Mouse (Mus musculus): Measurements from ENCODE around the gene Cfap45. TPM values are rescaled to one million over a fixed set of nuclear protein-coding genes. Genes with fewer than 3 reads are reported as not detected.

Gene Cfap45
- total RNA-seq (2021): under 1 TPM; 0.14 to 0.92 TPM

DNA sequence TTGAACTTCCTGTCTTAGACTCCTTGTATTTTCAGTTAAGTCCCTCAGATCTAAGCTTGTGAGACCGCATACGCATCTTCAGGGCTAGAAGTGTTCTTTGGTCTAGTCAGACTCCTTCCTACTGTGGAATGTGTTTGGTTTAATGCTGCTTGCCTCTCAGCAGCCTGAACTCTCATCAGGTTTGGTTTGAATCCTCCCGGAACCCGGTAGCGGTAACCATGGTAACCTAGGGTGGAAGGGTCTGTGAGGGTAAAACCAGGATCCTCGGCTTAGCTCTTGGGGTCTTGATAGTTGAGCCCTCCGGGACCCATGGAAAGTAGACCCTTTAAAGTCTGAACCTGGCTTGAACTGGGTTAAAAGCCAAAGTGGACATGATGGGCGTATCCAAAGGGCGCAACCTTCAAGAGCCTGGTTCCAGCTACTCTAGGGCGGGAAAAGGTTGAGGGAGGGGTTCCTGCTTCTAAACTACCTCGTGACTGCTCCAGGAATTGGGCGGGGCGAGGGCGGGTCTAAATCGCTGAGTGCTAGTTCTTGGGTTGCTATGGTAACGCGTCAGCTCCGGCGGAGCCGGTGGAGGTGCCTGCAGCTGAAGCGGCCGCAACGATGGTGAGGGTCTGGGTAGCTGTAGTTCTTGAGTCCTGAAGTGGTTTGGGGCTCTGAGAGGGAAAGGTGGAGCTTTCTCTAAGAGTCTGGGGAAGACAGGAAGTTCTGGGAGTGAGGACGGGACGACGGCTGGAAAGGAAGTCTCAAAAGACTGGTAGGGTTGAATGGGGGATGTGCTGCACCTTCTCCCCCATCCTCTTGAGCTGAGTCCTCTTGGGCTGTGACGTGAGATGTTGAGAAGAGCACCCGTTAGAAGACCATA lies at the start of gene Cfap45:
Gene Cfap45 (plus strand): TSS at position 226 of the 865 bp plus-strand sequence.
- intact Hi-C loops (cut with DNase I): no loop called here
- DNase-seq: peak; percentile 74 to 77

DNA sequence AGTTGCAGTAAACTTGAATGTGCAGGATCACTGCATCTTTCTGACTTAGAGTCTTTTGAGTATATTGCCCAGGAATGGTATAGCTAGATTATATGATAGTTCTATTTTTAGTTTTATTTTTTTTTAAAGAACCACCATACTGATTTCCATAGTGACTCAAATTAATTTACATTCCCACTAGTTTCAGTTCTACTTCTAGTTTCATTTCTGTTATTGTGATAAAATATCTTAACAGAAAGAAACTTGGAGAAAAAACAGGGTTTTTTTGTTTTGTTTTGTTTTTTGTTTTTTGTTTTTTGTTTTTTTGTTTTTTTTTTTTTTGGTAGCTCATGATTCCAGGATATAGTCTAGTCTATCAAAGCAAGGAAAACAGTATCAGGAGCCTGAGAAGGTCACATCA lies 47.7 kb upstream of the Cfap45 start:
- DNase-seq: no peak
- intact Hi-C loops (cut with DNase I): no loop called here

DNA sequence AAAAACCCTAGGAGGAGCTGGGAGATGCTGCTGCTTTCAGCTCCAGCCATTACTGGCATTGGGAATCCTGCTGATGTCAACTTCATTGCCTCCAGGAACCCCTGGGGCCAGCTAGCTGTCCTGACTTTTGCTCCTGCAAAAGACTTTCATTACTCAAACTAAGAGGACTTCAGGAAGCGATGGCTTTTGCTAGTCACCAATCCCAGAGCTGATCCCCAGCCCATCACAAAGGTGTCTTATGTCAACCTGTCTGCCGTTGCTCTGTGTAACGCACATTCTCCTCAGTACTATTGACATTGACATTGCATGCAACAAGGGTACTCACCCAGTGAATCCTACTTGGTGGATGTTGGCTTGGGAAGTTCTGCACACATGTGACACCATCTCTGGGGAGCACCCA lies 46.4 kb upstream of the Cfap45 start:
- intact Hi-C loops (cut with DNase I): no loop called here
- no peak for DNase-seq

DNA sequence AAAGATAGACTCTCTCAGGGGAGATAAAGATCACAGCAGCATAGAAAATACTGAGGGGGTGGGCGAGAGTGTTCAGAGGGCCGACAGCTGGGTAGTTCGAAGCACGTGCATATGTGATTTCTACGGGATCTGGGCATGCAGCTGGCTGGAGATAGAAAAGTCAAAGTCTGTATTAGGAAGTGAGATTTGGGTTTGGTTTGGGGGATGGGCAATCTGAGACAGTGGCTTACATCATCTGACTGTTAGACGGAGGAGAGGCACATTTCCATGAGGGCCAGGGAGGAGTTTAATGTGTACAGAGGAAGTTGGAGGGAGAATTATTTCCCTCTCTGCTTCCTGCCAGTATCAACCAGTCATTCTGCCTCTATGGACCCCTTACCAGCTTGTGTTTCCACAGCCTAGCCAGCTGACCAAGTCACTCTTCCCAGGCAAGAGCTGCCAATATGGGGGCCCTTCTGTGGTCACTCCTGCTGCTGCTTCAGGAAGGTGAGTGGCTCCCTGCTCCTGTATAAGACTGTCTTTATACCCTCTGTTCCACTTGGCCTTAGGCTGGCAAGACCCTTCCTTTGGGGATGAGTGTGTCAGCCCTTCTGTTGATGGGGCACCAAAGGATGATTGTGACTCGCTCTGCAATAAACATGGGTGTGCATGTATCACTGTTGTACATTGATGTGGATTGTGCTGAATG lies 45.4 kb upstream of the Cfap45 start, which contains the start of gene Slamf9:
Gene Slamf9 (plus strand): TSS at position 305 of the 688 bp plus-strand sequence.
- DNase-seq: no peak
- intact Hi-C loops (cut with DNase I): no loop called here

DNA sequence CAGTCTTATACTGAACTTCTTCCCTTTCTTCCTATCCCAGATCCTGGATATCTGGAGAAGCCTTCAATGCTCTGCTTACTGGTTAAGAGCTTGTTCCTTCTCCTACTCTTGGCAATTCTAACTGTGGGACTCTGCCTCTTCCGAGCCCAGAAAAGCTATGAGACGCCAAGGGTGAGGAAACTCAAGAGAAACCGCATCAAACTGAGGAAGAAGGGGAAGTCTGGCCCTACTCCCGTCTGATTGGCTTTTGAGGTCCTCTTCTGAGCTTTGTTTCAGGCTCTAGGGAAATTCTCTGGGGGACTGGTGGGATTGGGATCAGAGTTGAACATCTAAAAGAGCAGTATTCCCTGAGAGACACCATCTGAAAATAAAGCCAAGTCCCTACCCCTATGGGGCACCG lies 42.6 kb upstream of the Cfap45 start:
- no peak for DNase-seq
- intact Hi-C loops (cut with DNase I): no loop called here

DNA sequence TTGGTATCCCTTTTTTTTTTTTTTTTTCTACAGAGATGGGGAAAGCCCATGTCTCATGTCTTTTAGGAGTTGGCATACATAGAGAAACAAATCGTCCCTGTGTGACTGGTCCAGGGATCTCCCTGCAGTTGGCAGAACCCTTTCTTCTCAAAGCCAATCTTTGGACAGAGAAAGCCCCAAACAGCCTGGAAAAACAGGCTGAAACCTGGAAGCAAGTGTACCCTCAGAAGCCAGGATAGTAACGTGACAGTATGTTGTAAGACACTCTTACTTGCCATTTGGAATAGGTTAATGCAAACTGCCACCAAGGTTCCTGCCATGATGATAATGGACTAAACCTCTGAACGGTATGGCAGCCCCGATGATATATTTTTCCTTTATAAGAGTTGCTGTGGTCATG lies 40.2 kb upstream of the Cfap45 start:
- intact Hi-C loops (cut with DNase I): no loop called here

DNA sequence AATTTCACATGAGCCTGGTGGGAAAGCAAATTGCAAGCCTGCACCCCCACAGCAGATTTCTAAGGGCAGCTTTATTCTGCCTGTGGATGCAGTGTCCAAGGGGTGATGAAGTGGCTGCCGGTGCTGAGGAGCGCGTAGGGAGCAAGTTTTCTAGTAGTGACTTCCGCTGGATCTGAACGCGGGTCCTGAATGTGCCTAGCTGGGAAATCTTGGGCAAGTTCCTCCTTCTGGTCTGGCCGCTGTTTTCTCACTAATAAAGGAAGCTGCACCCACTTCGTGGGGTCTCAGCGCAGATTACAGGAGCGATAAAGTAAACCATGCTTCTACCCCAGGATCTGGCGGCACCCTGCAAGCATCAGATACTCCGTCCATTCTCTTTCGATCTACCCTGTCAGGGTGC lies 39.5 kb upstream of the Cfap45 start:
- DNase-seq: no peak
- intact Hi-C loops (cut with DNase I): no loop called here

More for the DNA sequence above, 40.2 kb upstream of the Cfap45 start:
- DNase-seq: no peak

DNA sequence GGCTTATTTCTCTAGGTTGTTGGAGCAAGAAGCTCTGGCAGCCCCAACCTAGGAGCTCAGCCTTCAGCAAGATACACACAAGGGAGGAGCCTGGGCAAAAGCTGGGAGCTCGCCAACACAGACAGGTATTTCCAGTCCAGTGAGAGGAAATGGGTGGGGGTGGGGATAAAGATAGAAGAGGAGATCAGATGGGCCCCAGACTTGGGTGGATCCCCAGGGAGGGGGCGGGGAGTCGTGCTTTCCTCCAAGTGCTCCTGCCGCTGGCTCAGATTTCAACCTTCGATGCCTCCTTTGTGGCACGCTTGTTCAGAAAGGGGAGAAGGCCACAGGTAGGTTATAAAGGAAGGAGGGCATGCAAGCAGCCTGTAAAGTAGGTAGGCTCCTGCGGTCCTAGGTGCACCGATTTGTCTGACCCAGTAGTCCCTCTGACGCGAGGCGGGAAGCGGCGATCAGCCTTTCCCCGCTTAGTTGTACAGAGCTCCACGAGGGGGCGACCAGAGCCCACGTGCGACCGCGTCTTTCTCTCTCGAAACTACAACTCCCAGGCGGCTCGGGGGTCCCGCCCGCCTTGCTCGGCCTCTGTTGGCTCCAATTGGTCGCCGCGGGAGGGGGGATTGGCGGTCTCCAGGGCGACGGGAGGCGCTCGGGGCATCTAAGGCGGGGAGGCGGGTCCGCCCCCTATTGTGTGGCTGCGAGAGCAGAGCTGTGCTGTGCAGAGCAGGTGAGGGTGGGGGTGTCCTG lies 38.9 kb upstream of the Cfap45 start, which contains the start of gene Igsf9:
Gene Igsf9 (plus strand): TSS at position 249 of the 741 bp plus-strand sequence.
- intact Hi-C loops (cut with DNase I): no loop called here
- DNase-seq: peak; percentile 81 to 85

DNA sequence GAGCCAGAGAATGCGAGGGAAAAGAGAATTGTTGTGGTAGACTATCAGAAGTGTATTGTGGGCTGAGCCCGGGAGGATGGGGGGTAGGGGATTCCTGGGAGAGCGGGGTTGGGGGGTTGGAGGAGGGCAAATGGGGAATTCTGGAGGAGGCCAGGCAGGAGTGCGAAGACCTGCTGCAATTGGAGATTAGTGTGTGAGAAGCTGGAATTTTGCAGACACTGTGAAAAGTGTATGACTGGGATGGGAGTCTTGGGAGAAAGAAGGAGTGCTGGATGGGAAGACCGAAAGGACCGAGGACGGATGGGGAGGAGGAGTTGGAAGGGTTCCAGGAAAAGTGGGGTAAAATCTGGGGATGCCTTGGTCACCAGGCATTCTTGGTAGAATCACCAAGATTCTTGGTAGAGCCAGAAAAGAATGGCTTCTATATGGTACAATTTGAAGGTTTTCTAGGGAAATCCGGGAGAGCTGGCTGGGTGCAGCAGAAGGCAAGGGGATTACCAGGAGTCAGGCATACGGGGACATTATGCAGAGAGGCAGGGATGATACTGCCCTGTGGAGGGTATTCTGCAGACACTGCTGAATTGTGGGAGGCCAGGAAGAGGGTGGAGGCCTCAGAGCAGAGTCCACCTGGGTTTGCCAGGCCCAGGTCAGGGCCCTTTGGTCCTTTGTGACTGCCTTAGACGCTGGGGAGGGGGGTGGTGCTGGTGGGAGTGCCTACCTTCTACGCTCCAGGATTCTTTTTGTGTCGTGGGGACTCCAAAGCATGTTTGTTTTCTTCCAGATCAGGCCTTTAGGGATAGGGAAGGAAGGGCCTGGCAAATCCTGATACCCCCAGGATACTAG lies 37.9 kb upstream of the Cfap45 start:
- intact Hi-C loops (cut with DNase I): no loop called here
- DNase-seq: no peak

DNA sequence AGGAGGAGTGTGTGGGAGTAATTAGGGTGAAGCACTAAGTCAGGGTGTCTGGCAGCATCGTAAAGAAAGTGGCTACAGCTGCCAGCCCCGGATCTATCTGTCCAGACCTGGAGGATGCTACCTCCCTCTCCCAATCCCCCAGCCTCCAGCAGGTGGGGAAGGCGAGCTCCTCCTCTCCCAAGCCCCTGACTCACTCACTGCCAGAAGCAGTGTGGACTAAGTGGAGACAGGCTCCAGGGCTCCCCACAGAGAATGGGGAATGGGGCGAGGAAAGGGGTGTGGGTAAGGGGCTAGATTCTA lies 37.3 kb upstream of the Cfap45 start:
- DNase-seq: no peak
- intact Hi-C loops (cut with DNase I): no loop called here

DNA sequence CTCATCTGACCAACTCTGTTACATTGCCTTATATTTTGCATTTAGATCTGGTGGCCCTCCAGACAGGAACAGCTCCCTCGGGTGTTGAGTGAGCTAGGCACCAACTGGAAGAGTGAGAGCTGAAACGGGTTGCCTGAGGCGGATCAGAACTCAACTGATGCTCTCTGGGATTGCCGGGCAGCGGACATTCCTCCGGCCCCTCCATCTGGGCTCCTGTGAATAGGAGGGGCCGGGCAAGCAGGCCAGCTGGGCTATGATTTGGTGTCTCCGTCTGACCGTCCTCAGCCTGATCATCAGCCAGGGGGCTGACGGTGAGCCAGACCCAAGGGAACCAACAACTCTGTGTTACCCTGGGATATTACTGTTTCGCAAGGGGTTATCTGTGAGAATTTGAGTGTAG lies 36.4 kb upstream of the Cfap45 start:
- no peak for DNase-seq
- intact Hi-C loops (cut with DNase I): no loop called here

DNA sequence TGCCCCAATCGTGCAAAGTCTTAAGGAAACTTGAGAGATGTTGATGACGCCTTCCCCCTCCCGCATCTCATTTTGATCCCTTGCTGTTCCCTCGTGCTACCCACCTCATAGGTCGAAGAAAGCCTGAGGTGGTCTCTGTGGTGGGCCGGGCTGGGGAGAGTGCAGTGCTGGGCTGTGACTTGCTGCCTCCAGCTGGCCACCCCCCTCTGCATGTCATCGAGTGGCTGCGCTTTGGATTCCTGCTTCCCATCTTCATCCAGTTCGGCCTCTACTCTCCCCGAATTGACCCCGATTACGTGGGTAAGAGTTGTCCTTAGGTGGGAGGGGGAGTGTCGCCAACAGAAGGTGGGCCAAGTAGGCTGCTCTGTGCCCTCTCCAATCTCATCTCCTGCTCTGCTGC lies 35.9 kb upstream of the Cfap45 start:
- intact Hi-C loops (cut with DNase I): no loop called here
- no peak for DNase-seq

DNA sequence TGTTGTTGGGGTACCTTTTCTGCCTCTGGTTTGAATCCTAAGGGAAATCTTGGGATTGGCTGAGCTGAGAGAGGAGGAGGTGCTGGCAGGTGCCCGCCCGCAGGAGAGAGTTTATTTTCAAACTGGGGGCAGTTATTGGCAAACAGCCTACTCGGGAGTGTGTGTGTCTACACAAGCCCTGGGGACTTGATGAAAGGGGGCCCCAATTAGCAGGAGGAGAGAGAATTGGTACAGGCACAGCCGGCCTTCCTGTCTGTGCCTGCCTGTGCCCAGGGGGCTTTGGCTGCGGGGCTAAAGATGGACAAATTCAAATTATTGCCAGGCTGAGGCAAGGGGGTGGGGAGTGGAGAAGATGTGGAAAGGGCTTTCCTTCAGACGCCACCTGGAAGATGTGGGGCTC lies 34.8 kb upstream of the Cfap45 start:
- intact Hi-C loops (cut with DNase I): no loop called here
- DNase-seq: no peak

DNA sequence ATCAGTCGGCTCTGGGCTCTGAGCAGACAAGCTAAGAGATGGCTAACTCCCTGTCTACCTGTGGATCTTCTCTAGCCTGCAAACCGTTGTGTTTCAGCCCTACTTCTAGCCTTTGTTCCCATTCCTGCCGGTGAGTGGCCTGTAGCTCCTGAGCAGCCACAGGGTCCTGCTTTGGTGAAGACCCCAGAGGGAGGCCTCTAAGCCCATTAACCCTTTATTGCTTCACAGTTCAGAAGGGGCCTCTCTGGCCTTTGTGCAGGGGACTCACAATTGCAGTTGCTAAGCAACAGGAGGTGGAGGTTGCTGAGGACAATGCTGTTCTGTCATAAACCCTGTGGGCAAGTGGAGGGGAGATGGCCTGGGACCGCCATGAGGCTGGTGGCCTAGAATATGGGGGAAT lies 34.4 kb upstream of the Cfap45 start:
- intact Hi-C loops (cut with DNase I): no loop called here
- no peak for DNase-seq

DNA sequence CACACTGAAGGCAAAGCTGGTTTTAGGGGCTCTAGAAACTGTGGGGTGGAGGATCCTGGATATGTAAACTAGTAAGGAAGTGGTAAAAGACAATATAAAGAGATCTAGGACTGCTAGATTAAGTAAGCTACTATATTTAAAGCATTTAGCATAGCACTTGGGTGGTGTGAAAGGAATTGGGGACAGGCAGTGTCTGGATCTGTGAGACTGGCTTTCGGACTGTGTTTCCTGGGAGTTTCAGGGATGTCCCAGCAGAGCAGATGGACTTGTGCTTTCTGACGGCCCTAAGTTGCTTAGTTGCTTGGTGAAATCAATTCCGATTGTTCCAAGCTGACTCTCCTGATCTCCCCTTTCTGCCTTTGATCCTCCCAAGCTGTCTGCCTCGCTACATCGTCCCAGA lies 34.0 kb upstream of the Cfap45 start:
- DNase-seq: no peak
- intact Hi-C loops (cut with DNase I): no loop called here

DNA sequence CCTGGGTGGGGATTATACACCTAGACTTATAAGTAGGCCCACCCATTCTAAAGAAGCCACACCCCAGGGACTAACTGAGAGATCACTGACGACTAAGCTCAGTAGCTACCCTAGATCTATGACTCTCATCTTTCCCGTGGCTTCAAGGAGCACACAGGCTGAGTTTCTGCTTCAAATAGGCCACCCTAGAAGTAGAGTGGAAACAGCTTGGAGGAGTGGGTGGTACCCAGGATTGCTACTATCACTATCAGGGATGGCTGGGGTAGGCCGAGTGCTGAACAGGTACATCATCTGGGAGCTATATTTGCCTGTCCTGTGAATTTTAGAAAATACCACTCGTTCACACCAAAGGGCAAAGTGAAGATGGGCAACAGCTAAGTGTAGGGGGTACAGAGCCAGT lies 32.7 kb upstream of the Cfap45 start:
- DNase-seq: no peak
- intact Hi-C loops (cut with DNase I): no loop called here

DNA sequence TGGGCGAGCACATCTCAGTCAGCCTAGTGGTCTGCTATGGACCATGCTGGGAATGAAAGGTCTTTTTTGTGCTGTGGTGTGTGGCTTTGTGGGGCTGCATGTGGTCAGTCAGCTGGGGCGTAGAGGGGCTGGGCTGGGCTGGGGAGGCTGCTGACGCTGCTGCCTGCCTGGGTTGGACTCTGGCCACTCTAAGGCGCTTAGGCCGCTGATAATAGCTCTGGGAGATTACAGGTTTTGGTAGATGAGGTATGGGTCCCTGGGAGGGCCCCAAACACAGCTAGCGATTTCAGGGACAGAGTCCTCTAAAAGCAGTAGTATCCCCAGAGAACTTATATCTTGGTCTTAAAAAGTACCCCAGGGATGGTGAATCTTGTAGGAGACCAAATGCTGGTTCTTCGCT lies 31.8 kb upstream of the Cfap45 start:
- intact Hi-C loops (cut with DNase I): no loop called here
- no peak for DNase-seq

DNA sequence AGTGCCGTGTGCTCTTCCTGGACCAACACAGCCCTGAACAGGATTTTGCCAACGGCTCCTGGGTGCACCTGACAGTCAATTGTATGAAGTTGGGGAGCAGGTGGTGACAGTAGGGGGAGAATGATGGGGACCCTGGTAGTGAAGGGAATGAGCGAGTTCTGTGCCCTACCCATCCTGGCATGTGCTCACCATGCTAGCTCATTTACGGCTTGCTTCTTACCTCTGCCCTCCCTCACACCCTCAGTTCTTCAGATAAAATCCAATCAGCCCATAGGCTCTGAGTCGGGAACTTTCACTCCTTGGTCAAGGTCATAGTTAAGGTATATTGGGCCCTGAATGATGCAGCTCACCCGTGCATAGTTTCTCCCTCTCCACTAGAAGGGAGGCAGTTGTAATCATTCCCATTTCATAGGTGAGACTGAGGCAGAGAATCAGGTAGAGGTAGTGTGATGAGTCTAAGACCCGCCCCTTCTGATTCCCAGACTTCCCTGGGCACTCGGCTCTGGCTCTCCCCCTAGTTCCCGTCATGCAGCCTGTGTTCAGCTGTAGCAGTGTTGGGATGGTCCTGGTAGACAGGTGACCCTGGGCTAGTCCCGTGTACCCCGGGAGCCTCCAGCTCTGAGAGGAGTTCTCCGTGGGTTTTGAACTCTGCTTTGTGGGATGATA lies 30.9 kb upstream of the Cfap45 start:
- intact Hi-C loops (cut with DNase I): loop anchor here (1.0 kb wide), 1 partner anchor 77 kb away; no protein-coding TSS in a partner anchor
- no peak for DNase-seq

DNA sequence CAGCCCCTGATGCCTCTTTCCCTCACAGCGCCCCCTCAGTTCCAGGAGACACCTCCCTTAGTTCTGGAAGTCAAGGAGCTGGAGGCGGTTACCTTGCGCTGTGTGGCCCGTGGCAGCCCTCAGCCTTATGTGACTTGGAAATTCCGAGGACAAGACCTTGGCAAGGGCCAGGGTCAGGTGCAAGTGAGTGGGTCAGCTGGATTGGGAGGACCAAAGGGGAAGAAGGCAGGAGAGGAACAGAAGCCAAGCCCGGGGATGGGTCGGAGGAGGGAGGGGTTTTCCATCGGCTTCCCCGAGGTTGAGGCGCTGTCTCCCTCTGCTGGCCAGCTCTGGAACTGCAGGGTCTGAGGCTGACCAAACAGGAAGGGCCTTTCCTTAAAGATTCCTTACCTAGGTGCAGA lies 30.3 kb upstream of the Cfap45 start:
- peak; percentile 95 to 98 for DNase-seq
- intact Hi-C loops (cut with DNase I): loop anchor here (1.0 kb wide), 1 partner anchor 78 kb away; no protein-coding TSS in a partner anchor

DNA sequence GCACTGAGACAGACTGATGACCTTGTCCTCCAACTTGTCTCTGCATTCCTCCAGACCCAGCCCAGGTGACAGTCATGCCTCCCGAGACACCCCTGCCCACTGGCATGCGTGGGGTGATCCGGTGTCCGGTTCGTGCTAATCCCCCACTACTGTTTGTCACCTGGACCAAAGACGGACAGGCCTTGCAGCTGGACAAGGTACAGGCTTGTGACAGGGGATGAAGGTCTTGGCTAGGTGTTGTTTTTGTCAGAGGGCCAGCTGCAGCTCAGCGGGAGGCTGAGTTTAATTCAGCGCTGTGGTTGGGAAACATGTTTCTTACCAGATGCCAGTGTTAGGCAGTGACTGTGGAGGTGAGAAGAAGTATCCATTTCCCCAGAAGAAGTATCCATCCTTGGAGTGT lies 28.6 kb upstream of the Cfap45 start:
- intact Hi-C loops (cut with DNase I): no loop called here
- no peak for DNase-seq

Data from heart, postnatal 36 days (tissue).